Comparison of ENCODE assay signal across 10 mouse cellular contexts in the genomic region with DNA sequence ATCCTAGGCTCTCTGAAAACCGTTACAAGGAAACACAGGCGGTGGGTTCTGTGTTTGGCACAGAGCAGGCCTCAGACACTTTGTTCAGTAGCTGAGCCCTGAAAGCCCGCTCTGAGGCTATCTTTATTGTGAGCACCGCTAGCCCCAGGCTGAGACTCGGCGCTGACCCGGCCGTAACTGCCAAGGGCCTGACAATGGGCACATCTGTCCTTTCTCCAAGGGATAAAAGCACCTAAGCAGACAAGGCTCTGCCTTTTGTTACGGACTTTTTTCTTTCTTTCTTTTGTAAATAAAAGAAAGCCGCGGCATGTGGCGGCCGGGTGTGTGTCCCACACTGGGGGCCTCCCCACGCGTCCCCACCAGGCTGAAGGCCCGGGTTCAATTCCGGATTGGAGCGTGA. TPM values are rescaled to one million over a fixed set of nuclear protein-coding genes. Genes with fewer than 3 reads are reported as not detected.
DNase-seq lines count a peak whose midpoint lies in the region; ATAC-seq and TF ChIP-seq lines count a peak whose summit lies in the region.
"Had no signal": no experiment of that assay in that cellular context is flagged by ENCODE, and none has a peak within 500 bp of the region (broad histone marks: within the 10 kb centered on the region; RNA-seq: fewer than 3 reads in every experiment).

No protein-coding gene starts in this region.

- peaks cover 32% of the 10 kb centered on the region for H3K4me1 ChIP-seq in heart, embryonic 15.5 days (replicated peaks)
- H3K4me1 ChIP-seq in ES-Bruce4 (ENCODE audit: control insufficient read depth, insufficient read depth, low read length), result peaks cover 2% of the 10 kb centered on the region
- peaks cover 26% of the 10 kb centered on the region for H3K4me1 ChIP-seq in embryonic facial prominence, embryonic 13.5 days
- H3K4me1 ChIP-seq in limb, embryonic 12.5 days (replicated peaks), result peaks cover 14% of the 10 kb centered on the region

- no peak for TF ChIP-seq CTCF in ES-Bruce4 (IDR thresholded peaks at IDR 0.05; ENCODE audit: low read depth, low read length)
- no peak for TF ChIP-seq CTCF in gastrocnemius, adult 2 months (IDR thresholded peaks at IDR 0.05)

- no peak for ATAC-seq in heart, embryonic 15.5 days (replicated peaks; ENCODE audit: insufficient number of reproducible peaks, insufficient read depth, low FRiP score, low read depth)
- ATAC-seq in embryonic facial prominence, embryonic 13.5 days (ENCODE audit: insufficient number of reproducible peaks, insufficient read depth, low FRiP score, low TSS enrichment, low read depth), result no peak
- no peak for ATAC-seq in limb, embryonic 12.5 days (ENCODE audit: insufficient number of reproducible peaks, insufficient read depth, low FRiP score, low TSS enrichment, low read depth)

- DNase-seq in heart, adult 8-10 months (ENCODE audit: low spot score), result no peak
- no peak for DNase-seq in cerebellum, adult 18-20 months
- no peak for DNase-seq in left cerebral cortex, adult 8-10 months (ENCODE audit: low spot score in 2 of 2)
- no peak for DNase-seq in gastrocnemius, adult 2 months
- DNase-seq: kidney, adult 8-10 months; thymus, postnatal 36 days had no signal

- H3K27me3 ChIP-seq in heart, embryonic 15.5 days, result peaks cover 100% of the 10 kb centered on the region
- peaks cover 17% of the 10 kb centered on the region for H3K27me3 ChIP-seq in ES-Bruce4 (ENCODE audit: control insufficient read depth, insufficient read depth, low read length, poor library complexity, severe bottlenecking)
- peaks cover 100% of the 10 kb centered on the region for H3K27me3 ChIP-seq in embryonic facial prominence, embryonic 13.5 days
- H3K27me3 ChIP-seq in limb, embryonic 12.5 days, result peaks cover 97% of the 10 kb centered on the region

- no peak overlapping the region for H3K27ac ChIP-seq in heart, embryonic 15.5 days
- no peak overlapping the region for H3K27ac ChIP-seq in ES-Bruce4 (ENCODE audit: insufficient read depth, low read length)
- no peak overlapping the region for H3K27ac ChIP-seq in embryonic facial prominence, embryonic 13.5 days
- H3K27ac ChIP-seq in limb, embryonic 12.5 days, result no peak overlapping the region
- no peak overlapping the region for H3K27ac ChIP-seq in gastrocnemius, adult 2 months

- peak overlapping the region; percentile 98 for H3K4me2 ChIP-seq in heart, embryonic 15.5 days
- H3K4me2 ChIP-seq in embryonic facial prominence, embryonic 13.5 days, result 0 out of 2 replicates have a peak overlapping the region, but pooled peaks have one; percentile 92
- H3K4me2 ChIP-seq in limb, embryonic 12.5 days, result 0 out of 2 replicates have a peak overlapping the region, but pooled peaks have one; percentile 87

- H3K4me3 ChIP-seq in heart, embryonic 15.5 days, result peak overlapping the region; percentile 57
- no peak overlapping the region for H3K4me3 ChIP-seq in ES-Bruce4 (ENCODE audit: low read depth, low read length)
- no peak overlapping the region for H3K4me3 ChIP-seq in embryonic facial prominence, embryonic 13.5 days
- peak overlapping the region; percentile 48; the same call in 1 of the 2 replicates for H3K4me3 ChIP-seq in limb, embryonic 12.5 days (replicated peaks)
- H3K4me3 ChIP-seq in gastrocnemius, adult 2 months, result no peak overlapping the region

- TF ChIP-seq EP300 in ES-Bruce4 (IDR thresholded peaks at IDR 0.05; ENCODE audit: insufficient read depth, low read depth, low read length), result peak; percentile 96

- intact Hi-C loops in gastrocnemius, adult 2 months (cut with DNase I), result no loop called here

- no peak overlapping the region for H3K9ac ChIP-seq in heart, embryonic 15.5 days
- H3K9ac ChIP-seq in ES-Bruce4 (ENCODE audit: low read depth, poor library complexity, severe bottlenecking), result no peak overlapping the region
- no peak overlapping the region for H3K9ac ChIP-seq in embryonic facial prominence, embryonic 13.5 days
- no peak overlapping the region for H3K9ac ChIP-seq in limb, embryonic 12.5 days (replicated peaks)

- H3K36me3 ChIP-seq in heart, embryonic 15.5 days, result no peaks in the 10 kb centered on the region
- no peaks in the 10 kb centered on the region for H3K36me3 ChIP-seq in ES-Bruce4 (ENCODE audit: control insufficient read depth, insufficient read depth, low read length, poor library complexity, severe bottlenecking)
- no peaks in the 10 kb centered on the region for H3K36me3 ChIP-seq in embryonic facial prominence, embryonic 13.5 days
- no peaks in the 10 kb centered on the region for H3K36me3 ChIP-seq in limb, embryonic 12.5 days

- 10% methylated on average over 18 of the region's 18 CpGs for WGBS in heart, embryonic 15.5 days
- WGBS in embryonic facial prominence, embryonic 13.5 days, result 4% methylated on average over 18 of the region's 18 CpGs
- 2% methylated on average over 18 of the region's 18 CpGs for WGBS in limb, embryonic 12.5 days

- no peak for TF ChIP-seq POLR2A in ES-Bruce4 (IDR thresholded peaks at IDR 0.05; ENCODE audit: insufficient read depth, low read length)

- no peaks in the 10 kb centered on the region for H3K9me3 ChIP-seq in heart, embryonic 15.5 days (replicated peaks)
- no peaks in the 10 kb centered on the region for H3K9me3 ChIP-seq in ES-Bruce4 (replicated peaks; ENCODE audit: control insufficient read depth, insufficient read depth, low read length, poor library complexity, severe bottlenecking)
- no peaks in the 10 kb centered on the region for H3K9me3 ChIP-seq in embryonic facial prominence, embryonic 13.5 days
- no peaks in the 10 kb centered on the region; the same call in 1 of the 2 replicates for H3K9me3 ChIP-seq in limb, embryonic 12.5 days

RNA-seq across cellular contexts. Expression of gene Onecut1, which starts 1.3 kb away (rescaled TPM):
- polyA plus RNA-seq in heart, embryonic 15.5 days (2015; fragmentation: Nextera tagmentation; extraction: Ambion mirVana), result 0.04 TPM in 1 of 2 replicates, not detected in the other
- not detected for total RNA-seq in heart, adult 8-10 months (2022)
- 0.44 TPM in 1 of 2 replicates, not detected in the other for polyA plus RNA-seq in ES-Bruce4 (2011; ENCODE audit: insufficient read depth, insufficient read length, low read depth, missing spikeins)
- not detected in 2 replicates for polyA plus RNA-seq in embryonic facial prominence, embryonic 13.5 days (2015; fragmentation: Nextera tagmentation; extraction: Ambion mirVana)
- polyA plus RNA-seq in limb, embryonic 12.5 days (2016; fragmentation: Nextera tagmentation; extraction: Ambion mirVana), result 0.06 TPM in 1 of 2 replicates, not detected in the other
- under 1 TPM; 0.08 to 0.21 (median 0.18) TPM for total RNA-seq in left cerebral cortex, adult 8-10 months (2022)
- total RNA-seq in gastrocnemius, adult 2 months (2021), result not detected

Comparison
In these comparisons a context has a peak if more than half of its experiments do, and no peak if none do; other contexts are left out.
1. H3K4me3 ChIP-seq: peak in heart, embryonic 15.5 days (single experiment) and limb, embryonic 12.5 days (single experiment); none in ES-Bruce4 (single experiment), embryonic facial prominence, embryonic 13.5 days (single experiment) and gastrocnemius, adult 2 months (single experiment).
2. Peak in every context shown above with its lines, with median percentiles within 50 percentile points of each other: H3K4me2 ChIP-seq.